Mouse (Mus musculus): Measurements from ENCODE around the gene Myo3b. TPM values are rescaled to one million over a fixed set of nuclear protein-coding genes. Genes with fewer than 3 reads are reported as not detected.

Gene Myo3b
- polyA plus RNA-seq, 1 experiment from 2014 or later = not detected

GRCm38 (mm10) chr2:70065729-70066300 is 26.9 kb downstream of the Myo3b start:
- 78% methylated on average over 7 of the region's 7 CpGs for WGBS
- H3K27ac ChIP-seq = no peak overlapping the region
- ATAC-seq (ENCODE audit: insufficient number of reproducible peaks, insufficient read depth, low FRiP score, low TSS enrichment, low read depth) = no peak

GRCm38 (mm10) chr2:70066338-70067022 is 27.6 kb downstream of the Myo3b start:
- H3K4me1 ChIP-seq (replicated peaks) = no peaks in the 10 kb centered on the region
- no peak overlapping the region for H3K9ac ChIP-seq (replicated peaks)
- no peak for ATAC-seq (ENCODE audit: insufficient number of reproducible peaks, insufficient read depth, low FRiP score, low TSS enrichment, low read depth)
- H3K36me3 ChIP-seq = no peaks in the 10 kb centered on the region
- WGBS = 67% methylated on average over 6 of the region's 6 CpGs
- H3K9me3 ChIP-seq = no peaks in the 10 kb centered on the region
- no peak overlapping the region for H3K27ac ChIP-seq
- H3K27me3 ChIP-seq = no peaks in the 10 kb centered on the region
- no peak overlapping the region for H3K4me3 ChIP-seq (replicated peaks)
- no peak overlapping the region for H3K4me2 ChIP-seq

More at GRCm38 (mm10) chr2:70065729-70066300, 26.9 kb downstream of the Myo3b start:
- Histone ChIP-seq H3K9me3 (no peaks in the 10 kb centered on the region), H3K9ac (replicated peaks) (no peak overlapping the region), H3K36me3 (no peaks in the 10 kb centered on the region), H3K4me3 (replicated peaks) (no peak overlapping the region), H3K4me2 (no peak overlapping the region), H3K27me3 (no peaks in the 10 kb centered on the region), H3K4me1 (replicated peaks) (no peaks in the 10 kb centered on the region)

- no peaks in the 10 kb centered on the region for H3K9me3 ChIP-seq
- WGBS = 88% methylated on average over 5 of the region's 5 CpGs
- no peak overlapping the region for H3K4me3 ChIP-seq (replicated peaks)
- ATAC-seq (ENCODE audit: insufficient number of reproducible peaks, insufficient read depth, low FRiP score, low TSS enrichment, low read depth) = no peak
- no peak overlapping the region for H3K4me2 ChIP-seq
- no peak overlapping the region for H3K9ac ChIP-seq (replicated peaks)
- H3K27ac ChIP-seq = no peak overlapping the region
- no peaks in the 10 kb centered on the region for H3K27me3 ChIP-seq
- no peaks in the 10 kb centered on the region for H3K4me1 ChIP-seq (replicated peaks)
- H3K36me3 ChIP-seq = no peaks in the 10 kb centered on the region
Observed at GRCm38 (mm10) chr2:70069861-70070260, 30.9 kb downstream of the Myo3b start.

- Histone ChIP-seq H3K4me1 (replicated peaks) (no peaks in the 10 kb centered on the region), H3K27me3 (no peaks in the 10 kb centered on the region), H3K36me3 (no peaks in the 10 kb centered on the region), H3K4me2 (no peak overlapping the region), H3K9me3 (no peaks in the 10 kb centered on the region), H3K27ac (no peak overlapping the region), H3K4me3 (replicated peaks) (no peak overlapping the region), H3K9ac (replicated peaks) (no peak overlapping the region)
- ATAC-seq (ENCODE audit: insufficient number of reproducible peaks, insufficient read depth, low FRiP score, low TSS enrichment, low read depth) = no peak
- WGBS = 83% methylated on average over 17 of the region's 17 CpGs
Observed at GRCm38 (mm10) chr2:70083444-70084020, 44.6 kb downstream of the Myo3b start.

- WGBS = 67% methylated on average over 2 of the region's 2 CpGs
- H3K4me1 ChIP-seq (replicated peaks) = peaks cover 5% of the 10 kb centered on the region; the same call in 1 of the 2 replicates
- H3K27ac ChIP-seq = no peak overlapping the region
- H3K36me3 ChIP-seq = no peaks in the 10 kb centered on the region
- ATAC-seq (ENCODE audit: insufficient number of reproducible peaks, insufficient read depth, low FRiP score, low TSS enrichment, low read depth) = no peak
- no peak overlapping the region for H3K4me2 ChIP-seq
- no peak overlapping the region for H3K4me3 ChIP-seq (replicated peaks)
- no peaks in the 10 kb centered on the region; the same call in 1 of the 2 replicates for H3K27me3 ChIP-seq
- H3K9me3 ChIP-seq = no peaks in the 10 kb centered on the region
- no peak overlapping the region for H3K9ac ChIP-seq (replicated peaks)
Observed at GRCm38 (mm10) chr2:70091261-70091660, 52.3 kb downstream of the Myo3b start.

GRCm38 (mm10) chr2:70091801-70092522 is 53.0 kb downstream of the Myo3b start:
- ATAC-seq (ENCODE audit: insufficient number of reproducible peaks, insufficient read depth, low FRiP score, low TSS enrichment, low read depth) = no peak
- H3K9ac ChIP-seq (replicated peaks) = no peak overlapping the region
- H3K9me3 ChIP-seq = no peaks in the 10 kb centered on the region
- H3K4me1 ChIP-seq (replicated peaks) = peaks cover 11% of the 10 kb centered on the region; the same call in 1 of the 2 replicates
- 64% methylated on average over 10 of the region's 10 CpGs for WGBS
- no peak overlapping the region for H3K4me2 ChIP-seq
- no peaks in the 10 kb centered on the region; the same call in 1 of the 2 replicates for H3K27me3 ChIP-seq
- H3K36me3 ChIP-seq = no peaks in the 10 kb centered on the region
- no peak overlapping the region for H3K4me3 ChIP-seq (replicated peaks)
- H3K27ac ChIP-seq = no peak overlapping the region

GRCm38 (mm10) chr2:70092665-70093064 is 53.7 kb downstream of the Myo3b start:
- H3K27ac ChIP-seq = no peak overlapping the region
- H3K4me1 ChIP-seq (replicated peaks) = peaks cover 11% of the 10 kb centered on the region; the same call in 1 of the 2 replicates
- H3K9ac ChIP-seq (replicated peaks) = no peak overlapping the region

GRCm38 (mm10) chr2:70094446-70094845 is 55.5 kb downstream of the Myo3b start:
- Histone ChIP-seq H3K9ac (replicated peaks) (no peak overlapping the region), H3K4me3 (replicated peaks) (no peak overlapping the region), H3K4me2 (no peak overlapping the region), H3K27me3 (peaks cover 6% of the 10 kb centered on the region; the same call in 1 of the 2 replicates), H3K9me3 (no peaks in the 10 kb centered on the region), H3K27ac (no peak overlapping the region), H3K36me3 (no peaks in the 10 kb centered on the region), H3K4me1 (replicated peaks) (peaks cover 11% of the 10 kb centered on the region; the same call in 1 of the 2 replicates)
- 64% methylated on average over 5 of the region's 5 CpGs for WGBS
- no peak for ATAC-seq (ENCODE audit: insufficient number of reproducible peaks, insufficient read depth, low FRiP score, low TSS enrichment, low read depth)

More at GRCm38 (mm10) chr2:70092665-70093064, 53.7 kb downstream of the Myo3b start:
- no peaks in the 10 kb centered on the region for H3K9me3 ChIP-seq
- no peak overlapping the region for H3K4me2 ChIP-seq
- 72% methylated on average over 3 of the region's 3 CpGs for WGBS
- no peaks in the 10 kb centered on the region for H3K36me3 ChIP-seq
- H3K27me3 ChIP-seq = peaks cover 2% of the 10 kb centered on the region; the same call in 1 of the 2 replicates
- H3K4me3 ChIP-seq (replicated peaks) = no peak overlapping the region
- ATAC-seq (ENCODE audit: insufficient number of reproducible peaks, insufficient read depth, low FRiP score, low TSS enrichment, low read depth) = no peak

- Histone ChIP-seq H3K4me3 (replicated peaks) (no peak overlapping the region), H3K27ac (no peak overlapping the region), H3K36me3 (no peaks in the 10 kb centered on the region), H3K9ac (replicated peaks) (no peak overlapping the region), H3K4me1 (replicated peaks) (peaks cover 9% of the 10 kb centered on the region; the same call in 1 of the 2 replicates), H3K4me2 (no peak overlapping the region), H3K27me3 (peaks cover 6% of the 10 kb centered on the region; the same call in 1 of the 2 replicates), H3K9me3 (no peaks in the 10 kb centered on the region)
- 76% methylated on average over 15 of the region's 15 CpGs for WGBS
- ATAC-seq (ENCODE audit: insufficient number of reproducible peaks, insufficient read depth, low FRiP score, low TSS enrichment, low read depth) = no peak
Observed at GRCm38 (mm10) chr2:70097229-70098095, 58.5 kb downstream of the Myo3b start.

GRCm38 (mm10) chr2:70099459-70099858 is 60.5 kb downstream of the Myo3b start:
- no peaks in the 10 kb centered on the region for H3K36me3 ChIP-seq
- H3K4me3 ChIP-seq (replicated peaks) = no peak overlapping the region
- H3K4me1 ChIP-seq (replicated peaks) = peaks cover 9% of the 10 kb centered on the region; the same call in 1 of the 2 replicates
- ATAC-seq (ENCODE audit: insufficient number of reproducible peaks, insufficient read depth, low FRiP score, low TSS enrichment, low read depth) = no peak
- H3K9me3 ChIP-seq = no peaks in the 10 kb centered on the region
- H3K27me3 ChIP-seq = peaks cover 6% of the 10 kb centered on the region; the same call in 1 of the 2 replicates
- WGBS = 64% methylated on average over 4 of the region's 4 CpGs
- no peak overlapping the region for H3K9ac ChIP-seq (replicated peaks)
- no peak overlapping the region for H3K27ac ChIP-seq
- no peak overlapping the region for H3K4me2 ChIP-seq
